Mouse (Mus musculus): ENCODE results near the gene Mal.
"Not testable (repeated sequence)": the region's sequence is repeated elsewhere in the genome, so short reads cannot be mapped to it uniquely, and the experiment has no call there.

Gene Mal

DNA sequence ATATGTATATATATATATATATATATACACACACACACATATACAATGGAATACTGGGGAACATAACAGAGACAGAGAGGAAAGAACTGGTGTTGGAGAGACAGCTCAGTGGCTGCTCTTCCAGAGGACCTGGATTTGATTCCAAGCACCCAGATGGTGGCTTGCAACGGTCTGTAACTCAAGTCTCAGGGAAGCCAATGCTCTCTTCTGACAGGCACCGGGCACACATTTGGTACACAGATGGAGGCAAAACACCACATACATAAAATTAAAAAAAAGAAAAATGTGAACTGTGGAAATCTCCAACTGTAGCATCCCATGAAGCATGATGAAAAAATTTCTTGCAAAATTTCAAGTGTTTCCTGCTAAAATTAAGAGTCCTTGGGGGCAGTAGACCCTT, 31.7 kb downstream of the Mal start:
- no peak for DNase-seq

- DNase-seq: no peak
These were observed 34.4 kb downstream of the Mal start for GRCm38 (mm10) chr2:127622065-127622464.

GRCm38 (mm10) chr2:127619311-127619710, 37.2 kb downstream of the Mal start:
- no peak for DNase-seq

GRCm38 (mm10) chr2:127612288-127612687, 44.2 kb downstream of the Mal start:
- no peak for DNase-seq

DNA sequence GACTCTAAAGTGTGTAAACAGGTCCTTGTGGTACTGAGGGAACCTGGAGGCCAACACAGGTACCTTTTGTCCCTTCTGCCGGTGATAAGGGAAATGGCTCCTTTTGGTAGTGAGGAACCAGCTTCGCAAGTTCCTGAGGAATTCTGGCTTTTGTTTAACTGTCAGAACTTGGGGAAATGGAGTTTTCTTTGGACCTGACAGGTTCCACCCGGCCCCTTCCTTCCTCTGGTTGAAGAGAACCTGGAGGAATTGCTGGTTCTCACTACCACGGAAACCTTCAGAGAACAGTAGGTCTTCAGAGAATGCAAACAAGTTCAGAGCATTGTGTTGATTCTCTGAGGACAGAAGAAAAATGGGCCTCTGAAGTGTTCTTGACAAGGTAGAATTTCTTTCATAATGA, 45.1 kb downstream of the Mal start:
- DNase-seq: peak; percentile 22 to 51

GRCm38 (mm10) chr2:127608986-127609385, 47.5 kb downstream of the Mal start:
- peak in 1 of 2 experiments; percentile 21 for DNase-seq

- DNase-seq: peak; percentile 27 to 61
These were observed 48.3 kb downstream of the Mal start for GRCm38 (mm10) chr2:127608234-127608633.

GRCm38 (mm10) chr2:127605203-127605602, 51.3 kb downstream of the Mal start:
- DNase-seq: no peak

- DNase-seq: not testable (repeated sequence)
These were observed 53.1 kb downstream of the Mal start for GRCm38 (mm10) chr2:127603383-127603782.

- DNase-seq: peak in 1 of 2 experiments; percentile 43
These were observed 65.7 kb downstream of the Mal start for GRCm38 (mm10) chr2:127590840-127591239.

DNA sequence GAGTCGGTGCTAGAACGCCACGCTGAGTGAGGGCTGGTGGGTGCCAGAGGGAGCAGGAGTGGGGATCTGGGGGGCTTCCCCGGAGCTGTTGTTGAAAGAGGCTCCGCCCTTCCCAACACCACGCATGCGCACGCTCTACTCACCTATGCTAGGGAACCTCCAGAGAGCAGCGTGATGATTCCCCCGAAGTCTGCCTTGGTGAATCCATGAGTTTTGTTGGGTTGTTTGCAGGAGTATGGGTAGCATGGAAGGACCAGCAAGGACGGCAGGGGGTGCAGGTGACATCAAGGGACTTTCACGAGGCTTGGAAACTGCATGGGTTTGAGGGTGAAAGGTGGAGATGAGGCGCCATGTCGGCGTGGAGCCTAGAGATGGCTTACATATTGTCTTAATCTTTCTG, 66.3 kb downstream of the Mal start:
- peak in 1 of 2 experiments; percentile 58 for DNase-seq

DNA sequence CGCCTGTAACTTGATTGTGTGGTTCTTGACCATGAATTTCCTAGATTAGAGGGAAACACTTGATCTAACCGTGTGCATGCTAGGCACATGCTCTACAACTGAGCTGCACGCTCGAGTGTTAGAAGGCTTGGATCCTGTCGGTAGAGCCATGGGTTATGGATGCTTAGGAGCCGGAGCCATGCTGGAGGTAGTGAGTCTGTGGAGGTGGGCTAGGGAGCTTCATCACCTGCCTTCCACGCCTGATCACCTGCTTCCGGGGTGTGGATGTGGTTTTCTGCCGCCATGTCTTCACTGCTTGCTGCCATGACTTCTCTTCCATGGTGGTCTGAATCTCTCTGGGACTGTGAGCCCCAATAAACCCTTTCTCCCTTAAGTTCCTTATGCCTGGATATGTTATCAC, 67.6 kb downstream of the Mal start:
- DNase-seq: no peak

DNA sequence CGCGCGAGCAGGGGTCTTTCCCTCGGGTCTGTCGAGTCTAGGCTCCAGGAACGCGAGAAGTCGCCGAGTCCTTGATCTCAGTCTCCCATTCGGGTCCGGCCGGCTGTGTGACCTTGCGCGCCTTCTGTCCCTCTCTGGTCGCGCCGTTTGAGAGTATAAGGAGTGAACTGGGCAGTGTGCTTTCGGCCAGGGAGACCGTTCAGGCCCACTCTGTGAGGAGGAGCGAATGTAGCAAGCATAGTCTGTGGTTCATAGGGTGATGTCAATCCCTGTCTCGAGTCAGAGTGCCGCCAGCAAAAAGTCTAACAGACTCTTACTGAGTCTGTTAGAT, 69.0 kb downstream of the Mal start:
- no peak for DNase-seq

DNA sequence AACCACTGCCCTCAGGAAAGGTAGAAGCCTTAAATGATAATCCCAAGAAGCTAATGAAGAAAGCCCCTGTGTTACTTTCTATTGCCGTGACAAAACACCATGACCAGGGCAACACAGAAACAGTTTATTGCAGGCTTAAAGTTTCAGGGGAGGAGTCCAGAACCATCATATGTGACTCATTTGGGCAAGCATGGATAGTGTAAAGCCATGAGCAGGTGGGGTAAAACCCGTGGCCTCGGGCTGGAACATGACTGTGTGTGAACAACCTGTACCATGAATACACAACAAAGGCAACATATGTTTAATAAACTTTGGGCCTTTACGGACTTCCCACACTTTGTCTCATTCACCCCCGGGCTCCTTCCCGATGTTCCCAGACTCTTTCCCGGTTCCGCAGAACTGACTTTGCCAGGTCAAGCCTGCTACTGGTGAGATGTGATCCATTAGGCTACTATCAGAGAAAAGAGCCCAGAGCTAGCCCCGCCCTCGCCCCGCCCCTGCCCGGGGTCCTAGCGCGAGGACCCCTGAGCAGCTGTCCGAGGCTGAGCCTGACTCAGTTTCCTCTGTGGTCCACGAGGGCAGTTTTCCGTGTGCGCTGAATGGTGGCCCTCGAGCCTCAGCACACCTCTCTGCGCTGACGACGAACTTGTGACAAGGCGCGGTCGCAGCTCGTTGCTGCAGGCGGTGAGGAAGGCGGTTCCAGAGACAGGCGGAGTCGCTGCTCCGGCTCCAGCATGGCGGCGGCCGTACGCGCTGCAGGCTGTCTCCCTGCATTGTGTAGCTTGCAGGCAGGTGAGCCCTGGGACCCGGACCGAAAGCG, 69.6 kb downstream of the Mal start, which contains the start of the genes Zfp661 and Mrps5:
Gene Zfp661 (minus strand): TSS at position 401 of the 820 bp plus-strand sequence.
Gene Mrps5 (plus strand): TSS at position 529 of the 820 bp plus-strand sequence.
- DNase-seq: peak; percentile 80 to 93

DNA sequence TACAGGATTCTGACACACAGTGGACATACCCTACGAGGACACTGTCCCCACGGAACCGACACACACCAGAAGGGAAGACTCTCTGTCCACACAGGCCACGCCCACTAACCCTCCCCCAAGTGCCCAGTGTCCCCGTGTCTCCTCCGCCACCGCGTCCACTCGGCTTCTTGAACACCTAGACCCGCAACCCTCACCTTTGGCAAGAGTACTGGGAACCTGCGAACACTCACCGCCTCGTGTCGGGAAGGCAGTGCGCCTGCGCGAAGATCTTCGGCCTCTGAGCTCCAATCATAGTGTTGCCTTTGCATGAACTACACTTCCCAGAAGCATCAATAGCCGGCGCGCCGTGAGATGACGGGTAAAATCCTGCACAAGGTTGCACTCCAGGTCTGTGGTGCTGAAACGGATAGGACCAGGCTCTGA, 72.0 kb downstream of the Mal start:
- DNase-seq: peak; percentile 96
